10 mouse cellular contexts compared by ENCODE assay signal in genomic region chr4:41604476-41605396, GRCm38 (mm10). TPM values are rescaled to one million over a fixed set of nuclear protein-coding genes. Genes with fewer than 3 reads are reported as not detected.
DNase-seq lines count a peak whose midpoint lies in the region; ATAC-seq and TF ChIP-seq lines count a peak whose summit lies in the region.
"Had no signal": no experiment of that assay in that cellular context is flagged by ENCODE, and none has a peak within 500 bp of the region (broad histone marks: within the 10 kb centered on the region; RNA-seq: fewer than 3 reads in every experiment).

No protein-coding gene starts in this region.

- ATAC-seq in frontal cortex, adult (ENCODE audit: low TSS enrichment), result peak; percentile 69; the same call in 1 of the 2 replicates
- ATAC-seq in hindbrain, embryonic 13.5 days (ENCODE audit: low FRiP score), result peak; percentile 64
- ATAC-seq in stomach, postnatal 0 days (ENCODE audit: low FRiP score, low TSS enrichment), result no peak
- ATAC-seq: Patski had no signal

- peak; percentile 66 for TF ChIP-seq CTCF in stomach, postnatal 0 days (IDR thresholded peaks at IDR 0.05; ENCODE audit: low read depth)

- no peak for DNase-seq in frontal cortex, postnatal 14 days (ENCODE audit: low spot score in 2 of 2)
- DNase-seq in urinary bladder, adult 2 months (ENCODE audit: low spot score), result peak; percentile 13
- no peak for DNase-seq in urinary bladder, postnatal 4 days (ENCODE audit: low spot score in 2 of 2)
- no peak for DNase-seq in stomach, postnatal 0 days (ENCODE audit: low spot score)
- DNase-seq in lung, postnatal 10 days, result no peak
- DNase-seq in left cerebral cortex, adult 8-10 months (ENCODE audit: low spot score in 2 of 2), result no peak
- DNase-seq: liver, embryonic 13.5 days had no signal

- H3K27me3 ChIP-seq in hindbrain, embryonic 13.5 days, result 0 out of 2 replicates have a peak, but pooled peaks cover 9% of the 10 kb centered on the region
- no peaks in the 10 kb centered on the region for H3K27me3 ChIP-seq in stomach, postnatal 0 days (ENCODE audit: control insufficient read depth, insufficient read depth, low read length)
- H3K27me3 ChIP-seq: liver, embryonic 13.5 days had no signal

- H3K9ac ChIP-seq in hindbrain, embryonic 13.5 days, result 0 out of 2 replicates have a peak overlapping the region, but pooled peaks have one; percentile 39
- H3K9ac ChIP-seq in stomach, postnatal 0 days (ENCODE audit: low read length), result no peak overlapping the region
- H3K9ac ChIP-seq: liver, embryonic 13.5 days had no signal

- no peaks in the 10 kb centered on the region for H3K36me3 ChIP-seq in hindbrain, embryonic 13.5 days
- H3K36me3 ChIP-seq in stomach, postnatal 0 days (ENCODE audit: control insufficient read depth, insufficient read depth, low read length), result no peaks in the 10 kb centered on the region
- H3K36me3 ChIP-seq: liver, embryonic 13.5 days had no signal

- peaks cover 23% of the 10 kb centered on the region for H3K4me1 ChIP-seq in hindbrain, embryonic 13.5 days (replicated peaks)
- no peaks in the 10 kb centered on the region for H3K4me1 ChIP-seq in stomach, postnatal 0 days (replicated peaks; ENCODE audit: control insufficient read depth, insufficient read depth)
- H3K4me1 ChIP-seq: liver, embryonic 13.5 days had no signal

- no peak overlapping the region for H3K4me3 ChIP-seq in hindbrain, embryonic 13.5 days
- H3K4me3 ChIP-seq in stomach, postnatal 0 days (ENCODE audit: low read depth, low read length), result no peak overlapping the region
- H3K4me3 ChIP-seq: liver, embryonic 13.5 days had no signal

- no peak overlapping the region for H3K4me2 ChIP-seq in hindbrain, embryonic 13.5 days
- no peak overlapping the region for H3K4me2 ChIP-seq in stomach, postnatal 0 days (replicated peaks; ENCODE audit: low read depth)
- H3K4me2 ChIP-seq: liver, embryonic 13.5 days had no signal

- TF ChIP-seq EP300 in stomach, postnatal 0 days (optimal IDR thresholded peaks at IDR 0.05), result no peak

- H3K9me3 ChIP-seq in hindbrain, embryonic 13.5 days, result no peaks in the 10 kb centered on the region
- no peaks in the 10 kb centered on the region for H3K9me3 ChIP-seq in stomach, postnatal 0 days (ENCODE audit: control insufficient read depth, low read length)
- H3K9me3 ChIP-seq: liver, embryonic 13.5 days had no signal

- 25% methylated on average over 8 of the region's 8 CpGs for WGBS in hindbrain, embryonic 13.5 days
- 45% methylated on average over 8 of the region's 8 CpGs for WGBS in stomach, postnatal 0 days

- peak overlapping the region; percentile 74 for H3K27ac ChIP-seq in hindbrain, embryonic 13.5 days
- H3K27ac ChIP-seq in stomach, postnatal 0 days (replicated peaks), result no peak overlapping the region
- H3K27ac ChIP-seq: liver, embryonic 13.5 days had no signal

RNA-seq across cellular contexts. Expression of gene Dnaic1, which starts 35.2 kb away (rescaled TPM):
- polyA plus RNA-seq in urinary bladder, adult 2 months (2012; rRNA removed), result 85.3 and 93.8 TPM in 2 replicates
- 3.2 and 5.0 TPM in 2 replicates for polyA plus RNA-seq in hindbrain, embryonic 13.5 days (2015; fragmentation: Nextera tagmentation; extraction: Ambion mirVana)
- polyA plus RNA-seq in stomach, postnatal 0 days (2015; fragmentation: Nextera tagmentation; extraction: Ambion mirVana), result 6.0 and 6.5 TPM in 2 replicates
- total RNA-seq in left cerebral cortex, adult 8-10 months (2022), result 10 to 100 TPM in 1 of 4 experiments, 1 to 10 TPM in 3; 7.7 to 11.7 (median 9.6) TPM

RNA-seq across cellular contexts. Expression of gene Enho, which starts 35.4 kb away (rescaled TPM):
- 165 and 187 TPM in 2 replicates for polyA plus RNA-seq in urinary bladder, adult 2 months (2012; rRNA removed)
- polyA plus RNA-seq in hindbrain, embryonic 13.5 days (2015; fragmentation: Nextera tagmentation; extraction: Ambion mirVana), result 92.0 and 95.2 TPM in 2 replicates
- polyA plus RNA-seq in stomach, postnatal 0 days (2015; fragmentation: Nextera tagmentation; extraction: Ambion mirVana), result 50.5 and 55.4 TPM in 2 replicates
- total RNA-seq in left cerebral cortex, adult 8-10 months (2022), result 10 to 100 TPM; 55.3 to 62.7 (median 59.3) TPM

RNA-seq across cellular contexts. Expression of gene Fam219a, which starts 35.4 kb away (rescaled TPM):
- 20.9 and 21.3 TPM in 2 replicates for polyA plus RNA-seq in urinary bladder, adult 2 months (2012; rRNA removed)
- 16.7 and 18.1 TPM in 2 replicates for polyA plus RNA-seq in hindbrain, embryonic 13.5 days (2015; fragmentation: Nextera tagmentation; extraction: Ambion mirVana)
- polyA plus RNA-seq in stomach, postnatal 0 days (2015; fragmentation: Nextera tagmentation; extraction: Ambion mirVana), result 1.4 and 2.4 TPM in 2 replicates
- total RNA-seq in left cerebral cortex, adult 8-10 months (2022), result 100 to 1,000 TPM; 201 to 205 (median 202) TPM

Comparison
In these comparisons a context has a peak if more than half of its experiments do, and no peak if none do; other contexts are left out.
1. RNA of gene Dnaic1, which starts 35.2 kb away (polyA plus RNA-seq): 85.3 to 93.8 TPM in urinary bladder, adult 2 months; 6.0 to 6.5 TPM in stomach, postnatal 0 days and 3.2 to 5.0 TPM in hindbrain, embryonic 13.5 days; every median in the first group is over 10 times any median in the second.